Mouse (Mus musculus) brain, embryonic 14.5 days (tissue): ENCODE measurements around the gene Ier5l.

Experiments
- CTCF ChIP-seq: fragments of 200-500 bp; IDR thresholded peaks from 2 replicates; pipeline ENCODE4 v1.5.1; 2012; ENCODE audit warnings: inconsistent platforms, mild to moderate bottlenecking, moderate library complexity, borderline replicate concordance; ENCODE audit not compliant: insufficient read depth, insufficient read length; ENCODE audit errors: extremely low read depth
- POLR2A ChIP-seq: fragments of 200-500 bp; IDR thresholded peaks from 2 replicates; pipeline ENCODE4 v1.6.1; 2012; ENCODE audit warnings: mild to moderate bottlenecking, inconsistent platforms, borderline replicate concordance; ENCODE audit not compliant: poor library complexity, insufficient read depth, insufficient read length, severe bottlenecking; ENCODE audit errors: extremely low read depth

GRCm38 (mm10) chr2:30469009-30469408, 5.0 kb downstream of the Ier5l start:
- TF ChIP-seq POLR2A (no peak), CTCF (no peak)
